Mouse (Mus musculus) small intestine, adult 2 months (tissue): ENCODE data around the gene Gm9857.

Experiments used
- CTCF ChIP-seq: fragments of 200-500 bp; IDR thresholded peaks from 2 replicates; pipeline ENCODE4 v1.5.1; 2012; ENCODE audit warnings: low read depth, mild to moderate bottlenecking, control low read depth, inconsistent platforms, low read length, moderate library complexity, mixed read lengths; ENCODE audit not compliant: insufficient replicate concordance, insufficient read length; ENCODE audit errors: extremely low read depth
- POLR2A ChIP-seq: fragments of 200-500 bp; IDR thresholded peaks from 2 replicates; pipeline ENCODE4 v1.6.1; 2012; ENCODE audit warnings: low read depth, mild to moderate bottlenecking, control low read depth, inconsistent platforms, low read length, moderate library complexity

- TF ChIP-seq CTCF (no peak), POLR2A (no peak)
These were observed 39.6 kb downstream of the Gm9857 start for GRCm38 (mm10) chr3:108900681-108901080.
